Mouse (Mus musculus) adipocyte (in vitro differentiated cells): ENCODE data around the gene Map3k5.
A peak's percentile ranks its signal among the peaks of the same experiment; 100 is the strongest.

Source experiments
- DNase-seq: peaks from one replicate; pipeline ENCODE4 v3.0.0-alpha.2; 2016; ENCODE audit warnings: low spot score

Gene Map3k5

DNA sequence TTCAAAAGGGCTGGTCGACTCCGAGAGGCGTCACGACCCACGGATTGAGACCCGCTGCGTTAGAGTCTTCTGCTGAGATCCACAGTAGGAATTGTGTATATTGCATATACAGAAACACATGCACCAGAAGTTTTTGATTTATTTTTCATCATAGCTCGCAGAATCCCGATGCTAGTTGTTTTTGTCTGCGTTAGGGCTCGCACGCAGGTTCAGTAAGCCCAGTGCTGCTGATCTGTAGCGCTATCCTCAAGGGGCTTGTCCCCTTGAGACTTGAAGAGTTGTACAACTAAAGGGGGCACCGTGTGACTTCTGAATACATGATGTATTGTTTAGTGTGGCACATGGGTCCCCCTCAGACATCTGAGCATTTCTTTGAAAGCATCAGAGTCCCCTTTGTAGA lies 172.8 kb downstream of the Map3k5 start:
- DNase-seq, result no peak

DNA sequence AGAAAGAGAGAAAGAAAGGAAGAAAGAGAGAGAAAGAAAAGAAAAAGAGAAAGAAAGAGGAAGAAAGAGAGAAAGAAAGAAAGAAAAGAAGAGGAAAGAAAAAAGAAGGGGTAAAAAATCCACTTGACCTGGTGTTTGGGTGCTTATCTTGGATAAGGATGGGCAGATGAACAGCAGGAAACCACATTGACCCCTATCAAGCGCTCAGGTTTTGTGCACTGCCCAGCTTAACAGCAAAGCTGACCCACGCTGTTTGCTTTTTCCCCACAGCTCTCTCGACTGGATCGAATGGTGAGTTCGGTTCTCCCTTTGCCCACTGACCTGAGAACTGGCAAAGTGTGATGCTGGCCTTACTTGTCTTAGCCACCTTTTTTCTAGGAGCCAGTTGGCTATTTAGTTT lies 177.2 kb downstream of the Map3k5 start:
- no peak for DNase-seq

DNA sequence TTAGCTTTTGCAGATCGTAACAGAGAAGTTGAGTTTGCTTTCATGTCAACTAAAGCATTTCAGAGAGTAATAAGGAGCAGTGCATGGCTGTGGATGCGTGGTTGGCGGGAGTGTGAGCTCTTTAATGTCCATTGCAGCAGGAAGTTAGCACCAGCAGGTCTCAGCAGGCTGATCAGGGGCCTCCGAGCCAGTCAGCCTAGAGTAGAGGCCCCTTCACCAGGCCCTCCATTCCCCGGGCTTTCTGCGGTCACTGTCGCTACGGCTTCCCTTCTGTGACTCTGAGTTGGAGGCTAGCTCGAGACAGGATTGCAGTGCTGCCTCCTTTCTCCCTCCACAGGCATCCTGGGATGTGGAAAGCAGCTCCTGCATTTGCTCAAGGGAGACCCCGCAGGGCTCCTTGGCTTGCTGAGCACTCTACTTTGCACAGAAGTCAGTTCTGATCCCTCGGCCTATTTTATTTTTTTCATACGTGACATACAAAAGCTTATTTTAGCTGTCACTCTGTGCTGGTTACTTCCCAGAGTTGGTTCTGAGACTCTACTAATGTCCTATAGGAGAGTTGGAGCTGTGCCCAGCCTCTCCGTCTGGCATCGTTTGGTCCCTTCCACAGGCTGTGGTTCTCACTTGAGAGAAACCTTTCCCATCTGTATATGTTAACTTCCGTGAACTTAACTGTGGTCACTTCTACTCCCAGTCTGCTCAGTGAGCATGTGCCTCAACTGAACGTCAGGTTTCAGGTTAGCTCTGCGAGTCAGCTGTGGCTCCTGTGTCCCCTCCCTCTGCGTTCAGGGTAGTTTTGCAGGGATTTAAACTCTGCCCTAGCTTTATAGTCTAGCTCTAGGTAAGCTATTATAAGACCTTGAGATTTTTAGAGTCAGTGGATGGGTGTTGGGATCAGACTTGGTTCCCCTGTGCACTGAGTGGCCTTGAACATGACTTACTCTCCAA lies 178.0 kb downstream of the Map3k5 start:
- no peak for DNase-seq

DNA sequence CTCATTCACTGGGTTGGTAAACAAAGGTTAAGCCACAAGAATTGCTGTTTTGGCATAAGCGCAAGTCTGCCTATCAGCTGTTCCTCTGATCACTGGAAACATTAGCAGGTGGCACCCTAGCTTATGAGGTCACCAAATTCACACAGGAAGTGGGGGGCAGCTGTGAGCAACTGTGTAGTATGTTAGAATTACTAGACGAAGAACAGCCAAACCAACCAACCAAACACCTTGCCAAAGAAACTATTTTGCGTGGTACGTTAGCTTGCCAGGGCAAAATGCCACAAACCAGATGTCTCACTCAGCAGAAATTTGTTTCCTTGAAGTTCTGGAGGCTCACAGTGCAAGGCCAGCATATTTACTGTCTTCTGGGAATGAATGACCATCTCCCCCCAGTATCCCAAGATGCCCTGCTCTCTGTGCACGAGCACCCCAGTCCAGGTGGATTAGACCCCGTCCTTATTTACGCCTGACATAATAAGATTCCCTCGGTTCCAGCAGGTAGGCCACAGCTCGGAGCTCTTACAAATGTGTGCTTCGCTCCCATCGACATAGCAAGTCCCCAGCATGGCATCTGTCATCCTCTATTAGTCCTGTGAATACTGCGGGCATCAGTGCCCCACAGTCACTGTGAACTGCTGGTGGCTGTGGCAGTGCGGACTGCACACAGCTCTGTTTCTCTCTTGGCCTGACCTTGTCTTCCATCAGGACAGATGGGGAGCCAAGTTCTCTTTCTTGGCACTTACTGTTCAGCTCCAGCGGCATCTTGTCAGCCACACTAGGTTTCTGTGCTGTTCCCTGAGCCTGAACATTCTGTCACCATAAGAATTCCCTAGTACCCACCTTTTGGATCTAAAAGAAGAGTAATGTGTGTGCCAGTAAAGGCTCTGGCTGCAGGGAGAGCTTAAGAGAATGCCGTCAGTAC lies 185.5 kb downstream of the Map3k5 start:
- DNase-seq, result no peak

DNA sequence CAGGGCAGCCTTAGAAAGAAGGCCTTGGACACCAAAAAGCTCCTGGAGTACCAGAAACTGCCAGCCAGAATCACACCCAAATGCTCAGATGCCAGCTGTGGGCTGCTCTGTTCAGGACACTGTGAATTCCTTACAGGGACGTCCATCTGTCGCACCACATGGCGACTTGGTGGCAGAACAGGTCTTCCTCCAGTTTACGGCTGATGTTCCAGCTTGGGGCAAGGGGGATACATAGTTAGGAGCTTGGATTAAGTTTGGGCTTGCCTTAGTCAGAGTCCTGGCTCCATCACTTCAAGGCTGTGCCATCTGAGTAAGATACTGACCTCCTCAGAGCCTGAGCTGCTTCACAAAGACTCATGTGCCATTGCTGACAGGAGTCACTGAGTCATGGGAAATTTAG lies 187.7 kb downstream of the Map3k5 start:
- no peak for DNase-seq

DNA sequence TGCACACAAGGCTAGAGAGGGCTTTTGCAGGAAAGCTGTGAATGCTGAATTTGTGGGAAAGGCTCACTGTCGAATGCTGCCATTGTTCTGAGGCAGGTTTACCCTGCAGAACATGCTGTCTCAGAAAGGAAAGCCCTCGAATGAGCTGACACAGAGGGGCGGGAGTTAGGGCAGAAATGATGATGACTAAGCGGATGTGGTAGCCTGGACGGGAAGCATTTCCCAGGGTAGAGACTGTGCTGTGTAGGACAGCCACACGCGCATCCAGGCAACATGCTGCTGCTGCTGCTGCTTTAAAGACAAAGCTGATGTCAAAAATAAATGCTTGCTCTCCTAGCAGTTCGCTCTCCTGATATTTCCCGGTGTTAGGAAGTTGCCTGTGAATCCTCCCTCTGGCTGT lies 189.1 kb downstream of the Map3k5 start:
- peak; percentile 16 for DNase-seq

DNA sequence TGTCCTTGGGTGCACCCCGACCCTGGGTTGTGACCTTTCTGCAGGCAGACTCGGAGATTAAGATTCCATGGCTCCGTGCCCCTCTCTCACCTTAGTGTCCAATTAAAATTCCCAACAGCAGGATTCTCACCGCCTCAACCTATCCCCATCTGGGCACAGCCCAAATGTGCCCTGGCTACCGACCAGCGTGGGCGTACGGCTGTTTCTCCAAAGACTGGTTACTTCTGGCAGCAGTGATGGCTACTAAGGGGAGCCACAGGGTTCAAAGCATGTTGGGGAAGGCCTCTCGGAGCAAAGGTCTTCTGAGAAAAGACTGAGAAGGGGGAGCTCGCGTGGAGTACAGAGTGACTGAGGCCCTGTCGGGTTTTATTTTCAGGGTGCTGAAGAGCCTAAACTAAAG lies 190.3 kb downstream of the Map3k5 start:
- DNase-seq, result no peak

DNA sequence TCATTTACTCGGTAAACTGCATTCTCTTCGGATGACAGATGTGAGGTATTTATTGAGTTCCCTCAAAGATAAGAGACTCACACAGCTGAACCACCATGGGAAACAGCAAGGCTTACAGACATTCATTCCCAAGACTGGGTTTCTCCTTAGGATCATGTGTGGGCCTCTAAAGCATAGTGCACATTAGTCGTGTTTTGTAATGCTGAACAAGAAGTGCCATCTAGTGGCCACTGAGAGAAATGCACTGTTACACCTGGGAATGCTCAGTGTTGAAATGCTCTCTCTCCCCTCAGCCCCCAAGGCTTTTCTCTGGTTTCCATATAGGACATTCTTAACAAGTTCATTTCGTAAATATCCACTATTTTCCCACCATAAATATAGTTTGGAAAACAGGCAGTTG lies 191.0 kb downstream of the Map3k5 start:
- peak; percentile 74 for DNase-seq

DNA sequence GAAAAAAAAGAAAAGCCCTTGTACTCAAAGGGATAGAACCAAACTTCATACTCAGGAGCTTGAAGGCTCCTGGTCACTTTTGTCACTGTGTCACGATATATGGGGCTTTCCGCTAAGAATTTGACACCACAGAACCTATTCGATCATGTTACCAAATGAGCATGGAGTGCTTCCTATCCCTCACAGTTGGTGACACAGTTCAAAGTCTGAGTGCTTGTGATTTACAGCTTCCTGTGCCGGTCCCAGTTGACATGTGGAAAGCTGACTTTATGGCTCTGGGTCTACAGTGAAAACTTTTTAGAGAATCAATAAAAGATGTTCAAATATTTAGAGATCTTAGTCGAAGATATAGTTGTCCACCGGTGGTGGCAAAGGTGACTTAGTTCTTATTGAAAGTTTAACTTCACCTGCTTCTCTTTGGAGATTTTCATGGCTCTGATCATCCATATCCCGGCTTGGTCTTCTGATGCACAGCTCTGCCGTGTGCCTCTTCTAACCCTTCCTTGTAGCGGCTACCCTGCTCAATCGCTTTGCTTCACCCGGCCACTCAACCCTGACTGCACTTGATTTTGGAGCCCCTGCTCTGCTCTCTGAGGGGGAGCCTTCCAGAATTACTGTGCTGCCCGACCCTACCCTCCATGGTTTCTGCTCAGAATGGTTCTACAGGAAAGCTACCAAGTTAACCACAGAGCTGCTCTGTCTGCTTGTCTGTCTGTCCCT lies 198.8 kb downstream of the Map3k5 start:
- no peak for DNase-seq

DNA sequence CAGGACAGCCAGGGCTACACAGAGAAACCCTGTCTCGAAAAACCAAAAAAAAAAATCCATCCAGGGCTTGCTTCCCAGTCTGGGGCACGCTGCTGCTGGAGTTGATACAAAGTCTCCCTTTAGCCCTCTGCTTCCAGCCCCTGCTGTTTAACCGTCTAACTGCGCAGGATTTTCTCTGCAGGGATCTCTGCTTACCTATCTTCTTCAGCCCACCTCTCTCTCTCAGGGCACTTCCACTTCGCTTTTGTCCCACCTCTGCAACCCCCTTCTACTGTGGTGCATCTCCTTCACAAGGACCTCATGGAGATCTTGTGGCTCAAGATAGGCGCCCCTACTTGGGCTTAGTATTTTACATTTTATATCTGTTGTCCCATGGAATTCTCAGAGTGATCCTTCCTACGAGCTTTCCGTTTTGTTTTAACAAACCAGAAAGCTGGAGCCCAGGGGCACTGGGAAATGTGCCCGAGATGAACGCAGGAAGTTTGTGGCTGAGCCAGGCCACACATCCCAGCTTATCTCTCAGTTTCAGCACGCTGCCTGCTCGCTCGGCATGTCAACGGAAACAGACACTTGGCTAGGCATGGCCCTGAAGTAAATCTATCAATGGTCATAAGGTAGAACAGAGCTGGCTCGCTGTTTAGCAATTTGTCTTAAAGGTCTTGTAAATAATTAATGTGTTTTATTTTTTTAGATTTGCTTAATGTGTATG lies 201.2 kb downstream of the Map3k5 start:
- DNase-seq, result no peak

DNA sequence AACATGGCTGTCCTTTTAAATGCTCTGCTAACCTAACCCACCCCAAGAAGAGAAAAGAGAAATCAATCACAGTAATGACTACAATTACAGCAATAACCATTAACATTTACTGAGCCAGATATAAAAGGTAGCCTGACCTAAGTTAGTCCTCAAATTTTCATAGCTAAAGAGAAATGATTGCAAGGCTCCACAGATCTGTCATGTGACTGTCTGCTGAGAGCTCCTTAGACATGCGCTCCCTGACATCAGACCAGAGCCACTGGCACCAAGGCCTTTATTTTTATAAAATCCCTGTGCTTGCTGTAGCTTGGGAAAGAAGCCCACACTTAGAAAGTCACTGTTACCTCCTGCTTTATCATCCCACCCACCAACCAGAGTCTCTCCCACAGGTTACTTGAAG lies 202.2 kb downstream of the Map3k5 start:
- no peak for DNase-seq

DNA sequence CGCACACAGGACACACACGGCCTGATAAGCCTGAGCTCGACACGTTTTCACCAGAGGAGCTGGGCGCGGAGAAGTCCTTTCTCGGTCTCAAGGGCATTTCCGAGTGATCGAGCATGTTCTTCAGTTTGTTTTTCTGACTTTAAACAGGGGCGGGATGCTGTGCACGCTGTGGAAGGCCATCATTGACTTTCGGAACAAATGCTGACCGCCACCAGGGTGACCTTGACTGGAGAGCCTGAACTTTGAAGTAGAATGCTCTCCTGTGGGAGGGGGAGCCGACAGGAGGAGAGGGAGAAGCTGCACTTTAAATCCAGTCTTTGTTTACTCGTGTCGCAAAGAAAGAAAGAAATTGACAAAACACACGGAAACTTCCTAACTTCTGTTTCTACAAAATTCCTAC lies 207.1 kb downstream of the Map3k5 start:
- no peak for DNase-seq

DNA sequence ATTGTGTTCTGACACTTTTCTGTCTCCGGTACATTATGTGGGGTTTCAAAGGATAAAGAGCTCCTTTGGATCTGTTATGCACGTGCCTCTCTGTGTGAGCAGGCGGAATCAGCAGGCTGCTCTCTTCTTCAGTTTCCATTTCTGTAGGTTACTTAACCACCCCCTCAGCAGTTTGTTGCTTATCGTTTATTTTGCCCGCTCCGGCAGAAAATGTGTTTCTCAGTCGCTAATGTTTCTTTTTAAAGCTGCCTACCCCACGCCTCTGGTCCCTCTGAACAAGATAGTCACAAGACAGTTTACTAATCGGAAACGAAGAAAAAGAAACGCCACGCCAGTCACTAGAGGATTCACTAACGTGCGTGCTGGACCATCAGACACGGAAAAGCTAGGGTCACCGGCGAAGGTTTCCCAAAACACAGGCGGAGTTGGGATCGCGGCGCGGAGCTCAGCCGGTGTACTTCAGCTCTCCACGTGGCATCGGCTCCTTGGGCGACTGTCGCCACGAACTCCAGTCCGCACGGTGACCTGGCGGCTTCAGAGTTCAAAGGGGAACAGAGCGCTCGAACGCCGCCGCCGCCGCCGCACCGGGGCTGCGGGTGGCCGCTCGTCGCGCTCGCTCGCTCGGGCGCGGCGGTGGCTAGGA lies 214.0 kb downstream of the Map3k5 start, which contains the start of gene Map7:
Gene Map7, plus strand, starts transcription at position 342 of the 643 bp plus-strand sequence.
- DNase-seq, result no peak

DNA sequence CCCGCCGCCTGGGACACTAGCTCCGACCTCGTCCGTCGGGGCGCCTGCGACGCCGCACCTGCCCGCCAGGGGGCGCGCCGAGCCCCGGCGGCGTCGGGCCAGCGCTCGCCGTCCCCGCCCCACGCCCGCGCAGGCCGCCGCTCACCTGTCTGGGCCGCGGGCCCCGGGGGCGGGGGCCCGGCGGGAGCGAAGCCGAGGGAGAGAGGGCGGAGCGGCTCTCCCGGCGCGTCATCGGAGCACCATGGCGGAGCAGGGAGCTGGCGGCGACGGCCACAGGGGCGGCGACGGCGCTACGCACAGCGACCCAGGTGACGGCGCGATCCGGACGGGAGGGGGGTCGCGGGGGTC lies 214.5 kb downstream of the Map3k5 start:
- no peak for DNase-seq

DNA sequence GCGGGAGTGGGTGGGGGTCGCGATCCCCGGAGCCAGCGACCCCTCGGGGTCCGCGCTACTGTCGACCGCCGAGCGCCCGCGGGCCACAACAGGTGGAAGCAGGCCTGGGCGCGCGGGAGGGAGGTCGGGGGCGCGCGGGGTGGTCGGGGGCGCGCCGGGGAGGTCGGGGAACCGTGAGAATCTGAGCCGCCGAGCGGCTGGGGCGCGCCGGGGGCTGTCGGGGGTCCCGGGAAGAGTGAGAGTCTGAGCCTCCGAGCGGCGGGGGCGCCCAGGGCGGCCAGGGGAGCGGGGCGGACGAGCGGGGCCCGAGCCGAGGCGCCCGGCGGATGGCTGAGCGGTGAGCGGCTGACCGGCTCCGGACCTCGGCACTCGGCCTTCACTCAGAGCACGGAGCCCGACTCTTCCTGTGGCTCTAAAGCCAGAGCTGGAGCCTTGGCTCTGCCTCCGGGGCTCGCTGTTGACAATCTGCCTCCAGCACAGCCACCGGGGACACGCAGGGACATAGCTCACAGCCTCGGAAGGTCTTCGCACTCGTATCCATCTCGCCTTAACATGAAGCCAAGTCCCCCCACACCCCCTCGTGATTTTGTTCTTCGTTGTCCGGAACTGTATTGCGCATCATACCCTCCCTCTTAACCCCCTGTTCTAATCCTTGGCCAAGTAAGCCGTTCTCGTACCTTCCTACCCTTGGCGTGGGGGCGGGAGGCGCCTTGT lies 215.0 kb downstream of the Map3k5 start:
- DNase-seq, result no peak

DNA sequence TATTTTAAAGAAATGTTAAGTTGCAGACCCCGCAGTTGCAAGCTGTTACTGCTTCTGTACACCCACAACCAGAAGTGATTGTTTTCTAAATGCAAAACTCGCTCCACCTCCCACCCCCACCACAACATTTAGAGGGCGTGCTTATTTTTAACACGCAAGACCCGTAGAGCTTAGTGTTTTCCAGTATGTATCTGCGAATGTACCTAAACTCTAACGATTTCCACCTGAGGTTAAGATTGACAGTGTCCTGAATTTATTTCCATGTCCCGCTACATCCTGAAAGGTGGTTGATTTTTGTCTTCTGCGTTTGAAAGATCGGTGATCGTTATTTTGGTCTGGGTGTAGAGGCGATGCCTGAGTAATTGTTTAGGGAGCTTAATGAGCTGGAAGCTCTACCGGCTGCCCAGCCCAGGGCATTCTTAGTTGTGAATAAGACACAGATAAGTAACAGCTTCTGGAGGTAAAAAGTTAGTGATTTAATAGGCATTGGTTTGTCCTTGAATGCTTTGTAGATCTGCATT lies 215.6 kb downstream of the Map3k5 start:
- DNase-seq, result no peak

DNA sequence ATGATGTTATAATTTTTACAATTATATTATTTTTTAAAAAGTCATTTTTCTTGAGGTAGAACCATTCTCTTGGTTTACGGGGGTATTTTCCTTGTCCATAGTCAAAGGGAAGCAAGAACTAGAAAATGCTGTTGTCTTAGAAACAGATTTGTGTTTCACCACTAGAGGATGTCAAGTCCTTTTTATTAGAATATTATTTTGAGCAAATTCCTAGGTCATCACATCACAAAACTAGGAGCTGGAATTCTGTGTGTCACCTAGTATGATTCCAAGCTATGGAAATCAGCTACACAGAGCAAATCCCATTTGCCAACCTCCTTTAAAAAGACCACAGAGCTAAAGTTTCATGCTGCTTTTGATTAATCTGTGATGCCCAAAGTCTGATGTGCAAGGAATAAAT lies 217.9 kb downstream of the Map3k5 start:
- DNase-seq, result no peak

DNA sequence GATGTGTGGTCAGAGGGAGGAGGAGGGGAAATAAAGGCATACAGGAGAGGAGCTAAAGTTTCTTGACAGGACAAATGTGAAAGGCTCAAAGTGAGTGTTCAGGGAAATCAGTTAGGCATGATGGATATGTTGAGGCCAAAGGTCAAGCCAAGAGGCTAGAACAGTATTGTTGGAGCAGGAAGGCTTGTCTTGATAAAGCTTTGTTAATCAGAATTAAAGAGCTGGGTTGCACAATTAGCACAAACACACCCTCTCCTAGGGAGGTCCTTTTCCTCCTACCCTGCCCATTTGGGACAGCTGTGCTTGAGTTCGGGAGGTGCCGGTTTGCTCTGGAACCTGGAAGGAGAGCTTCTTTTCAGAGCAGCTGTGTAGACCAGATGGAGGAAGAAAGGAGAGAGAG lies 219.2 kb downstream of the Map3k5 start:
- no peak for DNase-seq

DNA sequence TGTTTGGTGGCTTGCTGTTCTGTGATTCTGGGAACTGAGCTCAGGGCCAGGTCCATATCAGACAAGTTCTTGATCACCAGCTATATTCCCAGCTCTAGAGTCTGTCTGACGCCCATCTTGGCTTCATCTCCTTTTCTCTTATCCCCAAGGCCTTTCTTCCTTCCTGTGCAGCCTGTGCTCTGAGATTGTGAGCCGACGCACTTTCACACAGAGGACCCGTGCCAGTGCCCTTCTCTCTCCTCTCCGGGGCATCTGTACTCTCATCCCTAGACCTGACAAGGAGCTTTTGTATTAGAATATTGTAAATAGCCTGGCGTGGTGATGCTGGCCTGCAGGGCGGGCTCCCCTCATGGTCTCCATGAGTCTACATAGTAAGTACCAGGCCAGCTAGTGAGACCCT lies 221.1 kb downstream of the Map3k5 start:
- no peak for DNase-seq

DNA sequence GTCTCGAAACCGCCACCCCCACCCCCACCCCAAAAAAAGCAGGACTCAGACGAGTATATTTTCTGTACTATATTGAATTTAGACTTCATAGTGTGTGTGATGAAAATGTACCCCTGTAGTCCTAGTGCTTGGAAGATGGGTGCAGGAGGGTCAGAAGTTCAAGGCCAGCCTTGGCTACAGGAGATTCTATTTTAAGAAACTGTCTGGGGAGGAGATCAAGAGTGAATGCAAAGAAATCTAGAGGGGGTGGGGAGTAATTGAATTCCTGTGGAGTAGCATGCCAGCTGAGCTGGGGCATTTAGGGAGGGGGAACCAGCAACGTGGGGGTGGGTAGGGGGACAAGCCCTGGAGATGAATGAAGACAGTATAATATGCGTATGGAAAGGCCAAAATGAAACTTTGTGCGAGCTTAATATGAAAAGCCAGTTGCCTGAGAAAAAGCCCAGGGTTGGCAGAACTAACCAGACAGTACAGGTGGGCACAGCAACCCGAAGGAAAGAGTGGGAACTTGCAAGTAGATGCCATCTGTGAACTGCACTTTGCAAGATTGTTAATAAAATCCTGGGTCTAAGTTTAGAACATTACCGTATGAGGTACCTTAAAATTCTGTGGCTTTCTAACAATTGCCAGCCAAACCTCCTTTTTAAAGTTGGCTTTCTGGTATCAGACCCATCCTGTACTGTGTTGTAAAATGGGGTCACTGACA lies 222.9 kb downstream of the Map3k5 start:
- DNase-seq, result no peak
